Comparison of ENCODE assay signal across 9 mouse cellular contexts in genomic region chr6:29517139-29517538, GRCm38 (mm10). TPM values are rescaled to one million over a fixed set of nuclear protein-coding genes. Genes with fewer than 3 reads are reported as not detected.
DNase-seq lines count a peak whose midpoint lies in the region; ATAC-seq and TF ChIP-seq lines count a peak whose summit lies in the region.
"Had no signal": no experiment of that assay in that cellular context is flagged by ENCODE, and none has a peak within 500 bp of the region (broad histone marks: within the 10 kb centered on the region; RNA-seq: fewer than 3 reads in every experiment).

No protein-coding gene starts in this region.

- 8% methylated on average over 5 of the region's 5 CpGs for WGBS in hindbrain, embryonic 12.5 days
- 10% methylated on average over 5 of the region's 5 CpGs for WGBS in hindbrain, embryonic 13.5 days
- WGBS in intestine, postnatal 0 days, result 2% methylated on average over 5 of the region's 5 CpGs
- WGBS in limb, embryonic 10.5 days, result 15% methylated on average over 5 of the region's 5 CpGs

- no peaks in the 10 kb centered on the region for H3K36me3 ChIP-seq in hindbrain, embryonic 12.5 days
- H3K36me3 ChIP-seq in hindbrain, embryonic 13.5 days, result no peaks in the 10 kb centered on the region
- H3K36me3 ChIP-seq in intestine, postnatal 0 days (ENCODE audit: control insufficient read depth, insufficient read depth), result no peaks in the 10 kb centered on the region
- H3K36me3 ChIP-seq in limb, embryonic 10.5 days, result no peaks in the 10 kb centered on the region
- no peaks in the 10 kb centered on the region for H3K36me3 ChIP-seq in testis, adult 2 months (ENCODE audit: control insufficient read depth, insufficient read depth, low read length)
- H3K36me3 ChIP-seq: embryonic facial prominence, embryonic 12.5 days had no signal

- H3K4me1 ChIP-seq in hindbrain, embryonic 12.5 days, result peaks cover 5% of the 10 kb centered on the region
- peaks cover 9% of the 10 kb centered on the region for H3K4me1 ChIP-seq in hindbrain, embryonic 13.5 days (replicated peaks)
- no peaks in the 10 kb centered on the region; the same call in 1 of the 2 replicates for H3K4me1 ChIP-seq in intestine, postnatal 0 days (replicated peaks; ENCODE audit: control insufficient read depth, insufficient read depth, low read length)
- H3K4me1 ChIP-seq in limb, embryonic 10.5 days, result peaks cover 41% of the 10 kb centered on the region
- peaks cover 6% of the 10 kb centered on the region for H3K4me1 ChIP-seq in testis, adult 2 months (ENCODE audit: control insufficient read depth, insufficient read depth, low read length)

- peaks cover 13% of the 10 kb centered on the region; the same call in 1 of the 2 replicates for H3K27me3 ChIP-seq in hindbrain, embryonic 12.5 days
- H3K27me3 ChIP-seq in hindbrain, embryonic 13.5 days, result peaks cover 38% of the 10 kb centered on the region
- H3K27me3 ChIP-seq in intestine, postnatal 0 days (replicated peaks; ENCODE audit: control insufficient read depth, insufficient read depth, low read length), result no peaks in the 10 kb centered on the region
- H3K27me3 ChIP-seq in limb, embryonic 10.5 days (ENCODE audit: low read depth, poor library complexity, severe bottlenecking), result no peaks in the 10 kb centered on the region
- H3K27me3 ChIP-seq in testis, adult 2 months (ENCODE audit: control insufficient read depth, insufficient read depth, low read length), result no peaks in the 10 kb centered on the region
- H3K27me3 ChIP-seq: embryonic facial prominence, embryonic 12.5 days had no signal

- H3K9ac ChIP-seq in hindbrain, embryonic 12.5 days, result no peak overlapping the region
- no peak overlapping the region for H3K9ac ChIP-seq in hindbrain, embryonic 13.5 days
- no peak overlapping the region for H3K9ac ChIP-seq in intestine, postnatal 0 days (ENCODE audit: low read depth, low read length)
- H3K9ac ChIP-seq: embryonic facial prominence, embryonic 12.5 days had no signal

- no peak for TF ChIP-seq POLR2A in testis, adult 2 months (IDR thresholded peaks at IDR 0.05; ENCODE audit: control insufficient read depth, low read depth, low read length)

- DNase-seq in brain, adult 2 months (ENCODE audit: low read depth, low spot score), result peak; percentile 66
- peak; percentile 52 to 63 for DNase-seq in frontal cortex, postnatal 36 days (ENCODE audit: low spot score in 2 of 2)
- DNase-seq in limb, embryonic 10.5 days (ENCODE audit: low spot score), result peak; percentile 83

- ATAC-seq in hindbrain, embryonic 12.5 days (ENCODE audit: low FRiP score), result peak; percentile 49; the same call in 1 of the 2 replicates
- no peak for ATAC-seq in hindbrain, embryonic 13.5 days (ENCODE audit: low FRiP score)
- ATAC-seq in intestine, postnatal 0 days, result 0 out of 2 replicates have a peak, but pooled peaks have one; percentile 32
- peak; percentile 86 for ATAC-seq in monocyte, adult 5-6 weeks (replicated peaks; ENCODE audit: insufficient number of reproducible peaks, low FRiP score, low TSS enrichment, poor library complexity, severe bottlenecking)

- H3K4me2 ChIP-seq in hindbrain, embryonic 12.5 days (replicated peaks), result no peak overlapping the region
- no peak overlapping the region for H3K4me2 ChIP-seq in hindbrain, embryonic 13.5 days
- no peak overlapping the region for H3K4me2 ChIP-seq in intestine, postnatal 0 days (replicated peaks; ENCODE audit: low read depth)
- H3K4me2 ChIP-seq: embryonic facial prominence, embryonic 12.5 days had no signal

- no peak overlapping the region for H3K27ac ChIP-seq in hindbrain, embryonic 12.5 days
- H3K27ac ChIP-seq in hindbrain, embryonic 13.5 days, result no peak overlapping the region
- H3K27ac ChIP-seq in intestine, postnatal 0 days (ENCODE audit: low read depth, low read length), result no peak overlapping the region
- H3K27ac ChIP-seq in limb, embryonic 10.5 days, result peak overlapping the region; percentile 42
- H3K27ac ChIP-seq in testis, adult 2 months (ENCODE audit: control insufficient read depth, insufficient read depth, low read depth, low read length), result no peak overlapping the region
- H3K27ac ChIP-seq: embryonic facial prominence, embryonic 12.5 days had no signal

- no peak overlapping the region for H3K4me3 ChIP-seq in hindbrain, embryonic 12.5 days
- H3K4me3 ChIP-seq in hindbrain, embryonic 13.5 days, result no peak overlapping the region
- no peak overlapping the region for H3K4me3 ChIP-seq in intestine, postnatal 0 days (ENCODE audit: low read depth, low read length)
- H3K4me3 ChIP-seq in limb, embryonic 10.5 days, result no peak overlapping the region
- no peak overlapping the region for H3K4me3 ChIP-seq in testis, adult 2 months (ENCODE audit: control insufficient read depth, low read depth, low read length)
- H3K4me3 ChIP-seq: embryonic facial prominence, embryonic 12.5 days had no signal

- no peaks in the 10 kb centered on the region for H3K9me3 ChIP-seq in hindbrain, embryonic 12.5 days (replicated peaks)
- H3K9me3 ChIP-seq in hindbrain, embryonic 13.5 days, result no peaks in the 10 kb centered on the region
- no peaks in the 10 kb centered on the region for H3K9me3 ChIP-seq in intestine, postnatal 0 days (ENCODE audit: control insufficient read depth)
- no peaks in the 10 kb centered on the region for H3K9me3 ChIP-seq in limb, embryonic 10.5 days (replicated peaks)
- H3K9me3 ChIP-seq: embryonic facial prominence, embryonic 12.5 days had no signal

- peak; percentile 94 for TF ChIP-seq CTCF in intestine, postnatal 0 days (IDR thresholded peaks at IDR 0.05; ENCODE audit: low read depth)
- TF ChIP-seq CTCF in testis, adult 2 months (IDR thresholded peaks at IDR 0.05; ENCODE audit: control insufficient read depth, insufficient read depth, insufficient replicate concordance, low read depth, low read length), result peak; percentile 80; the same call in 1 of the 2 replicates

RNA-seq across cellular contexts. Expression of gene Irf5, which starts 9.3 kb away (rescaled TPM):
- 2.9 and 3.2 TPM in 2 replicates for polyA plus RNA-seq in hindbrain, embryonic 12.5 days (2016; fragmentation: Nextera tagmentation; extraction: Ambion mirVana)
- polyA plus RNA-seq in hindbrain, embryonic 13.5 days (2015; fragmentation: Nextera tagmentation; extraction: Ambion mirVana), result 2.1 and 2.7 TPM in 2 replicates
- polyA plus RNA-seq in intestine, postnatal 0 days (2015; fragmentation: Nextera tagmentation; extraction: Ambion mirVana), result 4.2 and 4.3 TPM in 2 replicates
- polyA plus RNA-seq in limb, embryonic 10.5 days (2016; fragmentation: Nextera tagmentation; extraction: Ambion mirVana), result 3.2 and 4.2 TPM in 2 replicates
- total RNA-seq in monocyte, adult 5-6 weeks (2017), result 195 to 268 TPM (median 261 TPM) in 3 replicates
- 0.86 and 1.2 TPM in 2 replicates for polyA plus RNA-seq in testis, adult 2 months (2012; rRNA removed)

RNA-seq across cellular contexts. Expression of gene Kcp, which starts 9.4 kb away (rescaled TPM):
- polyA plus RNA-seq in hindbrain, embryonic 12.5 days (2016; fragmentation: Nextera tagmentation; extraction: Ambion mirVana), result 22.0 and 24.7 TPM in 2 replicates
- 20.1 and 20.5 TPM in 2 replicates for polyA plus RNA-seq in hindbrain, embryonic 13.5 days (2015; fragmentation: Nextera tagmentation; extraction: Ambion mirVana)
- 2.7 and 3.8 TPM in 2 replicates for polyA plus RNA-seq in intestine, postnatal 0 days (2015; fragmentation: Nextera tagmentation; extraction: Ambion mirVana)
- 37.2 and 43.9 TPM in 2 replicates for polyA plus RNA-seq in limb, embryonic 10.5 days (2016; fragmentation: Nextera tagmentation; extraction: Ambion mirVana)
- total RNA-seq in monocyte, adult 5-6 weeks (2017), result not detected in 3 replicates
- polyA plus RNA-seq in testis, adult 2 months (2012; rRNA removed), result 2.7 and 3.1 TPM in 2 replicates

RNA-seq across cellular contexts. Expression of gene Atp6v1fnb, which starts 45.9 kb away (rescaled TPM):
- polyA plus RNA-seq in hindbrain, embryonic 12.5 days (2016; fragmentation: Nextera tagmentation; extraction: Ambion mirVana), result 0.43 TPM in 1 of 2 replicates, not detected in the other
- 0.57 and 1.0 TPM in 2 replicates for polyA plus RNA-seq in hindbrain, embryonic 13.5 days (2015; fragmentation: Nextera tagmentation; extraction: Ambion mirVana)
- not detected in 2 replicates for polyA plus RNA-seq in intestine, postnatal 0 days (2015; fragmentation: Nextera tagmentation; extraction: Ambion mirVana)
- 0.34 TPM in 1 of 2 replicates, not detected in the other for polyA plus RNA-seq in limb, embryonic 10.5 days (2016; fragmentation: Nextera tagmentation; extraction: Ambion mirVana)
- total RNA-seq in monocyte, adult 5-6 weeks (2017), result 0.78 TPM in 1 of 3 replicates, not detected in the others
- polyA plus RNA-seq in testis, adult 2 months (2012; rRNA removed), result 26.9 and 31.6 TPM in 2 replicates

RNA-seq across cellular contexts. Expression of gene Atp6v1f, which starts 49.6 kb away (rescaled TPM):
- 215 and 230 TPM in 2 replicates for polyA plus RNA-seq in hindbrain, embryonic 12.5 days (2016; fragmentation: Nextera tagmentation; extraction: Ambion mirVana)
- polyA plus RNA-seq in hindbrain, embryonic 13.5 days (2015; fragmentation: Nextera tagmentation; extraction: Ambion mirVana), result 337 and 340 TPM in 2 replicates
- 438 and 439 TPM in 2 replicates for polyA plus RNA-seq in intestine, postnatal 0 days (2015; fragmentation: Nextera tagmentation; extraction: Ambion mirVana)
- 185 and 196 TPM in 2 replicates for polyA plus RNA-seq in limb, embryonic 10.5 days (2016; fragmentation: Nextera tagmentation; extraction: Ambion mirVana)
- 216 to 361 TPM (median 337 TPM) in 3 replicates for total RNA-seq in monocyte, adult 5-6 weeks (2017)
- 454 and 457 TPM in 2 replicates for polyA plus RNA-seq in testis, adult 2 months (2012; rRNA removed)

Comparison
In these comparisons a context has a peak if more than half of its experiments do, and no peak if none do; other contexts are left out.
1. RNA of gene Atp6v1fnb, which starts 45.9 kb away (polyA plus RNA-seq): 26.9 to 31.6 TPM in testis, adult 2 months; 0.57 to 1.0 TPM in hindbrain, embryonic 13.5 days, 0.34 TPM in limb, embryonic 10.5 days, 0.43 TPM in hindbrain, embryonic 12.5 days and not detected in intestine, postnatal 0 days; every median in the first group is over 10 times any median in the second.
2. Peak in every context shown above with its lines, with median percentiles within 50 percentile points of each other: DNase-seq.